In genomic region chr9:110529002-110529737, GRCm38 (mm10) we compare ENCODE assay signal across 11 mouse cellular contexts. TPM values are rescaled to one million over a fixed set of nuclear protein-coding genes. Genes with fewer than 3 reads are reported as not detected.
DNase-seq lines count a peak whose midpoint lies in the region; ATAC-seq and TF ChIP-seq lines count a peak whose summit lies in the region.
"Had no signal": no experiment of that assay in that cellular context is flagged by ENCODE, and none has a peak within 500 bp of the region (broad histone marks: within the 10 kb centered on the region; RNA-seq: fewer than 3 reads in every experiment).

No protein-coding gene starts in this region.

- TF ChIP-seq CTCF in testis, adult 2 months (IDR thresholded peaks at IDR 0.05; ENCODE audit: control insufficient read depth, insufficient read depth, insufficient replicate concordance, low read depth, low read length): no peak
- TF ChIP-seq CTCF in embryonic fibroblast, embryonic 13.5 days (IDR thresholded peaks at IDR 0.05; ENCODE audit: borderline replicate concordance, insufficient read depth, low read length): no peak

- no peak overlapping the region for H3K9ac ChIP-seq in forebrain, embryonic 15.5 days (replicated peaks)
- no peak overlapping the region for H3K9ac ChIP-seq in kidney, embryonic 15.5 days

- no peaks in the 10 kb centered on the region for H3K9me3 ChIP-seq in forebrain, embryonic 10.5 days
- no peaks in the 10 kb centered on the region for H3K9me3 ChIP-seq in forebrain, embryonic 15.5 days
- no peaks in the 10 kb centered on the region for H3K9me3 ChIP-seq in kidney, embryonic 15.5 days (replicated peaks)

- TF ChIP-seq POLR2A in testis, adult 2 months (IDR thresholded peaks at IDR 0.05; ENCODE audit: control insufficient read depth, low read depth, low read length): peak; percentile 48; the same call in 1 of the 2 replicates
- TF ChIP-seq POLR2A in embryonic fibroblast, embryonic 13.5 days (IDR thresholded peaks at IDR 0.05; ENCODE audit: low read depth, low read length): 0 out of 2 replicates have a peak, but pooled peaks have one; percentile 40

- H3K4me2 ChIP-seq in forebrain, embryonic 15.5 days (replicated peaks): no peak overlapping the region
- no peak overlapping the region for H3K4me2 ChIP-seq in kidney, embryonic 15.5 days

- H3K27ac ChIP-seq in forebrain, embryonic 10.5 days: no peak overlapping the region
- H3K27ac ChIP-seq in forebrain, embryonic 15.5 days (replicated peaks): no peak overlapping the region
- H3K27ac ChIP-seq in testis, adult 2 months (ENCODE audit: control insufficient read depth, insufficient read depth, low read depth, low read length): no peak overlapping the region; the same call in 1 of the 2 replicates
- no peak overlapping the region for H3K27ac ChIP-seq in embryonic fibroblast, embryonic 13.5 days (ENCODE audit: insufficient read depth, low read length)
- H3K27ac ChIP-seq in kidney, embryonic 15.5 days: no peak overlapping the region

- no peak for ATAC-seq in forebrain, embryonic 15.5 days (replicated peaks)
- no peak for ATAC-seq in kidney, embryonic 15.5 days (replicated peaks; ENCODE audit: low FRiP score)
- ATAC-seq: inflammation-experienced regulatory T-cells, adult 6 months had no signal

- 32% methylated on average over 9 of the region's 9 CpGs for WGBS in forebrain, embryonic 10.5 days
- WGBS in forebrain, embryonic 15.5 days: 43% methylated on average over 9 of the region's 9 CpGs
- WGBS in kidney, embryonic 15.5 days: 51% methylated on average over 9 of the region's 9 CpGs

- no peaks in the 10 kb centered on the region for H3K27me3 ChIP-seq in forebrain, embryonic 10.5 days (ENCODE audit: poor library complexity, severe bottlenecking)
- no peaks in the 10 kb centered on the region for H3K27me3 ChIP-seq in forebrain, embryonic 15.5 days
- H3K27me3 ChIP-seq in testis, adult 2 months (ENCODE audit: control insufficient read depth, insufficient read depth, low read length): no peaks in the 10 kb centered on the region
- H3K27me3 ChIP-seq in kidney, embryonic 15.5 days: no peaks in the 10 kb centered on the region

- no peaks in the 10 kb centered on the region for H3K36me3 ChIP-seq in forebrain, embryonic 10.5 days (replicated peaks)
- H3K36me3 ChIP-seq in forebrain, embryonic 15.5 days: no peaks in the 10 kb centered on the region
- no peaks in the 10 kb centered on the region for H3K36me3 ChIP-seq in testis, adult 2 months (ENCODE audit: control insufficient read depth, insufficient read depth, low read length)
- H3K36me3 ChIP-seq in kidney, embryonic 15.5 days: no peaks in the 10 kb centered on the region

- peak overlapping the region; percentile 40 for H3K4me3 ChIP-seq in forebrain, embryonic 10.5 days
- H3K4me3 ChIP-seq in forebrain, embryonic 15.5 days: no peak overlapping the region
- peak overlapping the region; percentile 17; the same call in 1 of the 2 replicates for H3K4me3 ChIP-seq in testis, adult 2 months (ENCODE audit: control insufficient read depth, low read depth, low read length)
- no peak overlapping the region; the same call in 1 of the 2 replicates for H3K4me3 ChIP-seq in embryonic fibroblast, embryonic 13.5 days (ENCODE audit: insufficient read depth, low read length)
- no peak overlapping the region for H3K4me3 ChIP-seq in kidney, embryonic 15.5 days (replicated peaks)
- H3K4me3 ChIP-seq: myocyte had no signal

- peaks cover 20% of the 10 kb centered on the region for H3K4me1 ChIP-seq in forebrain, embryonic 10.5 days
- H3K4me1 ChIP-seq in forebrain, embryonic 15.5 days: peaks cover 12% of the 10 kb centered on the region
- no peaks in the 10 kb centered on the region for H3K4me1 ChIP-seq in testis, adult 2 months (ENCODE audit: control insufficient read depth, insufficient read depth, low read length)
- H3K4me1 ChIP-seq in embryonic fibroblast, embryonic 13.5 days (ENCODE audit: control insufficient read depth, insufficient read depth, low read length): no peaks in the 10 kb centered on the region
- H3K4me1 ChIP-seq in kidney, embryonic 15.5 days: peaks cover 10% of the 10 kb centered on the region

- DNase-seq in forebrain, embryonic 10.5 days (ENCODE audit: extremely low spot score, low spot score): peak; percentile 30
- DNase-seq in testis, postnatal 10 days (ENCODE audit: low spot score): no peak
- DNase-seq in kidney, adult 18-20 months: no peak
- no peak for DNase-seq in thymus, postnatal 4 days
- DNase-seq: B cell, adult 2 months had no signal

RNA-seq across cellular contexts. Expression of gene Setd2, which starts 3.2 kb away (rescaled TPM):
- polyA plus RNA-seq in forebrain, embryonic 10.5 days (2016; fragmentation: Nextera tagmentation; extraction: Ambion mirVana): 35.3 and 38.0 TPM in 2 replicates
- polyA plus RNA-seq in forebrain, embryonic 15.5 days (2015; fragmentation: Nextera tagmentation; extraction: Ambion mirVana): 36.2 and 36.7 TPM in 2 replicates
- polyA plus RNA-seq in testis, adult 2 months (2012; rRNA removed): 33.1 and 34.8 TPM in 2 replicates
- polyA plus RNA-seq in embryonic fibroblast, embryonic 13.5 days (2011; ENCODE audit: insufficient read length, low read depth, missing spikeins): 61.3 and 65.7 TPM in 2 replicates
- polyA plus RNA-seq in kidney, embryonic 15.5 days (2015; fragmentation: Nextera tagmentation; extraction: Ambion mirVana): 33.8 and 36.2 TPM in 2 replicates

RNA-seq across cellular contexts. Expression of gene Kif9, which starts 52.4 kb away (rescaled TPM):
- 0.70 and 1.1 TPM in 2 replicates for polyA plus RNA-seq in forebrain, embryonic 10.5 days (2016; fragmentation: Nextera tagmentation; extraction: Ambion mirVana)
- polyA plus RNA-seq in forebrain, embryonic 15.5 days (2015; fragmentation: Nextera tagmentation; extraction: Ambion mirVana): 2.7 and 4.1 TPM in 2 replicates
- polyA plus RNA-seq in testis, adult 2 months (2012; rRNA removed): 122 and 131 TPM in 2 replicates
- 1.6 and 1.7 TPM in 2 replicates for polyA plus RNA-seq in embryonic fibroblast, embryonic 13.5 days (2011; ENCODE audit: insufficient read length, low read depth, missing spikeins)
- 0.82 and 1.5 TPM in 2 replicates for polyA plus RNA-seq in kidney, embryonic 15.5 days (2015; fragmentation: Nextera tagmentation; extraction: Ambion mirVana)

RNA-seq across cellular contexts. Expression of gene Klhl18, which starts 52.7 kb away (rescaled TPM):
- polyA plus RNA-seq in forebrain, embryonic 10.5 days (2016; fragmentation: Nextera tagmentation; extraction: Ambion mirVana): 8.2 TPM in 2 replicates
- 14.0 and 14.2 TPM in 2 replicates for polyA plus RNA-seq in forebrain, embryonic 15.5 days (2015; fragmentation: Nextera tagmentation; extraction: Ambion mirVana)
- polyA plus RNA-seq in testis, adult 2 months (2012; rRNA removed): 11.5 TPM in 2 replicates
- 10.6 and 11.4 TPM in 2 replicates for polyA plus RNA-seq in embryonic fibroblast, embryonic 13.5 days (2011; ENCODE audit: insufficient read length, low read depth, missing spikeins)
- 8.9 and 10.5 TPM in 2 replicates for polyA plus RNA-seq in kidney, embryonic 15.5 days (2015; fragmentation: Nextera tagmentation; extraction: Ambion mirVana)

Comparison
In these comparisons a context has a peak if more than half of its experiments do, and no peak if none do; other contexts are left out.
1. H3K4me3 ChIP-seq: peak in forebrain, embryonic 10.5 days (single experiment) and testis, adult 2 months (single experiment); none in forebrain, embryonic 15.5 days (single experiment), embryonic fibroblast, embryonic 13.5 days (single experiment) and kidney, embryonic 15.5 days (single experiment).
2. RNA of gene Kif9, which starts 52.4 kb away (polyA plus RNA-seq): 122 to 131 TPM in testis, adult 2 months; 2.7 to 4.1 TPM in forebrain, embryonic 15.5 days, 1.6 to 1.7 TPM in embryonic fibroblast, embryonic 13.5 days, 0.82 to 1.5 TPM in kidney, embryonic 15.5 days and 0.70 to 1.1 TPM in forebrain, embryonic 10.5 days; every median in the first group is over 10 times any median in the second.